Mouse (Mus musculus) midbrain, embryonic 15.5 days (tissue): ENCODE measurements around the gene Pla2g12b. TPM values are rescaled to one million over a fixed set of nuclear protein-coding genes. Genes with fewer than 3 reads are reported as not detected.

Experiments used
- ATAC-seq: fragments of 200-750 bp; cut with Nextera tagmentation; replicated peaks from 2 replicates; pipeline ENCODE4 v1.8.0; 2017; ENCODE audit warnings: moderate TSS enrichment
- H3K27ac ChIP-seq: fragments of 300-500 bp; sonication (generic); 2 replicates; pipeline ENCODE4 v1.5.1; 2015; ENCODE audit warnings: mild to moderate bottlenecking, inconsistent platforms
- H3K27me3 ChIP-seq: fragments of 300-500 bp; sonication (generic); replicated peaks from 2 replicates; pipeline ENCODE4 v1.6.1; 2015; ENCODE audit warnings: inconsistent platforms
- H3K36me3 ChIP-seq: fragments of 300-500 bp; sonication (generic); replicated peaks from 2 replicates; pipeline ENCODE4 v1.6.1; 2015; ENCODE audit warnings: inconsistent platforms
- H3K4me1 ChIP-seq: fragments of 300-500 bp; sonication (generic); 2 replicates; pipeline ENCODE4 v1.6.1; 2015; ENCODE audit warnings: inconsistent platforms
- H3K4me2 ChIP-seq: fragments of 300-500 bp; sonication (generic); 2 replicates; pipeline ENCODE4 v1.6.1; 2015; ENCODE audit warnings: inconsistent platforms, mild to moderate bottlenecking, moderate library complexity
- H3K4me3 ChIP-seq: fragments of 300-500 bp; sonication (generic); 2 replicates; pipeline ENCODE4 v1.5.1; 2015; ENCODE audit warnings: mild to moderate bottlenecking, inconsistent platforms
- H3K9ac ChIP-seq: fragments of 300-500 bp; sonication (generic); 2 replicates; pipeline ENCODE4 v1.6.1; 2015; ENCODE audit warnings: mild to moderate bottlenecking, inconsistent platforms
- H3K9me3 ChIP-seq: fragments of 300-500 bp; sonication (generic); 2 replicates; pipeline ENCODE4 v1.6.1; 2016; ENCODE audit warnings: inconsistent platforms
- WGBS: fragments of 180-500 bp; shearing (Covaris S2); methylation state at CpG from one replicate; pipeline ENCODE4 v1.1.7; 2015; ENCODE audit warnings: mixed read lengths; 5-methylcytosine and 5-hydroxymethylcytosine counted together
- polyA plus RNA-seq: library from polyadenylated mRNA; unstranded; fragments of >200 nt; fragmentation: Nextera tagmentation; extraction: Ambion mirVana; gene quantifications from 2 replicates; pipeline ENCODE4 v1.2.1, GENCODE M21; 2015

Gene Pla2g12b
- polyA plus RNA-seq = not detected in 2 replicates

- Histone ChIP-seq H3K9ac (no peak within 1 kb of the TSS), H3K36me3 (no peaks in the 10 kb centered on the region), H3K4me3 (no peak within 1 kb of the TSS), H3K4me2 (no peak within 1 kb of the TSS), H3K27ac (no peak within 1 kb of the TSS), H3K9me3 (no peaks in the 10 kb centered on the region), H3K27me3 (no peaks in the 10 kb centered on the region), H3K4me1 (no peaks in the 10 kb centered on the region)
- 76% methylated on average over 21 of the region's 21 CpGs for WGBS
- ATAC-seq = no peak
Observed at GRCm38 (mm10) chr10:59402899-59403792, at the start of gene Pla2g12b. Pla2g12b (plus strand) TSS chr10:59403660.

DNA sequence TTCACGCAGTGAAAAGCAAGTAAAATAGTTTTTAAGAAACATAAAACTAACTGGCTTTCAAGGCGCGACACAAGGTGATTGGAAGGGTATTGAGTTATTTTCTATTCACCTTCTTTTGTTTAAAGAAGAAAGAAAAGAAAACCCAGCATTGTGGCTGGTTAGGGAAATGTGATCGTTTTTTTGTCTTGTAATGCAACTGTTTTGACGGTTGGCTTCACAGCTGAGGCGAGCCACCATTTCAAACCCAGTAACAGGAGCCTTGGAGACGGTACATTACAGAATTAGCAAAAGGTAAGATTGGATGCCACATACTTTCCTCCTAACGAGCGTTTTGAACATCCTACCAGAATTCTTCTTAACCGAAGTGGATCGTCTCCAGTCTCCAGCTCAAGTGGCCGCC, 49.3 kb upstream of the Pla2g12b start:
- Histone ChIP-seq H3K36me3 (peaks cover 18% of the 10 kb centered on the region; the same call in 1 of the 2 replicates), H3K4me1 (no peaks in the 10 kb centered on the region), H3K4me2 (no peak overlapping the region), H3K27ac (no peak overlapping the region), H3K4me3 (no peak overlapping the region), H3K27me3 (no peaks in the 10 kb centered on the region), H3K9ac (no peak overlapping the region), H3K9me3 (no peaks in the 10 kb centered on the region)
- no peak for ATAC-seq
- 77% methylated on average over 12 of the region's 12 CpGs for WGBS

- H3K4me3 ChIP-seq = no peak overlapping the region
- H3K27ac ChIP-seq = no peak overlapping the region
- H3K9me3 ChIP-seq = no peaks in the 10 kb centered on the region
- H3K9ac ChIP-seq = no peak overlapping the region
- H3K36me3 ChIP-seq = peaks cover 18% of the 10 kb centered on the region; the same call in 1 of the 2 replicates
- ATAC-seq = no peak
- 89% methylated on average over 8 of the region's 8 CpGs for WGBS
- no peaks in the 10 kb centered on the region for H3K27me3 ChIP-seq
- no peaks in the 10 kb centered on the region for H3K4me1 ChIP-seq
- H3K4me2 ChIP-seq = no peak overlapping the region
Observed at GRCm38 (mm10) chr10:59355020-59355419, 48.4 kb upstream of the Pla2g12b start.

DNA sequence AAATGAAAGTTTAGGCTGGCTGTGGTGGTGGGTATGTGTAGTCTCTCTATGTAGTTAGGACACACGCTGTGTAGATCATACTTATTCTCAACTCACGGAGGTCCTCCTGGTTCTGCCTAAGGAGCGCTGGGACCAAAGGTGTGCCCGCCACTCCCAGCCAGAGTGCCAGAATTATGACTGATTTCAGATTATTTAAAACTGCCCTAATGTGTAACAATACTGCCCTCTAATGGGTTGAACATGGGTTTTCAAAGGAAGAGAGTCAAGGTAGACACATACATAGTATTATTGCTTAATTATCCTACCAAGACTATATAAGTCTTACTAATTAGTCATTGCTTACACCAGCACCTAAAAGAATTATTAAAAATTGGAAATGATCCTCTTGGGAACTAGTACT, 44.7 kb upstream of the Pla2g12b start:
- Histone ChIP-seq H3K4me3 (no peak overlapping the region), H3K4me2 (no peak overlapping the region), H3K27me3 (no peaks in the 10 kb centered on the region), H3K9ac (no peak overlapping the region), H3K9me3 (no peaks in the 10 kb centered on the region), H3K36me3 (peaks cover 20% of the 10 kb centered on the region), H3K27ac (no peak overlapping the region), H3K4me1 (no peaks in the 10 kb centered on the region)
- ATAC-seq = no peak
- WGBS = 86% methylated on average over 4 of the region's 4 CpGs

DNA sequence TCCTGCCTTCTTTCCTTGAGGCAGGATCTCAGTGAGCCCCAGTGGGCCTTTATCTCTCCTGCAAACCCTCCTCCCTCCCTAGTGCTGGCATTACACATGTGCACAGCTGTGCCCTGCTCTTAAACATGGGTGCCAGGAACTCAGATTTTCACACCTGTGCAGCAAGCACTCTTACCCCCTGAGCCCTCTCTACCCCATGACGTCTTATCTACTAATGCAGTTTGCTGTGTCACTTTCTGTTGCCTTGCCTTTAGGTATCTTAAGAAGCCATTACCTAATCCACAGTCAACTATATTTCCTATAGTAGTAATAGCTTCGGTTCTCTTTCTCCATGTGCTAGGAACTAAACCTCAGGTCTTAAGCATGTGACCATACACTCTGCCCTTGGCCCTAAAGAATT, 40.3 kb upstream of the Pla2g12b start:
- ATAC-seq = no peak
- Histone ChIP-seq H3K9ac (no peak overlapping the region), H3K4me1 (no peaks in the 10 kb centered on the region), H3K9me3 (no peaks in the 10 kb centered on the region), H3K27ac (no peak overlapping the region), H3K27me3 (no peaks in the 10 kb centered on the region), H3K4me2 (no peak overlapping the region), H3K4me3 (no peak overlapping the region), H3K36me3 (peaks cover 24% of the 10 kb centered on the region)
- WGBS = 98% methylated on average over 2 of the region's 2 CpGs

- WGBS = 94% methylated on average over 3 of the region's 3 CpGs
- no peaks in the 10 kb centered on the region for H3K4me1 ChIP-seq
- peaks cover 27% of the 10 kb centered on the region for H3K36me3 ChIP-seq
- H3K4me3 ChIP-seq = no peak overlapping the region
- H3K9ac ChIP-seq = no peak overlapping the region
- H3K27me3 ChIP-seq = no peaks in the 10 kb centered on the region
- ATAC-seq = no peak
- H3K9me3 ChIP-seq = no peaks in the 10 kb centered on the region
- no peak overlapping the region for H3K4me2 ChIP-seq
- H3K27ac ChIP-seq = no peak overlapping the region
Observed at GRCm38 (mm10) chr10:59364551-59364950, 38.9 kb upstream of the Pla2g12b start.

GRCm38 (mm10) chr10:59365804-59366589, 37.5 kb upstream of the Pla2g12b start:
- Histone ChIP-seq H3K9me3 (no peaks in the 10 kb centered on the region), H3K4me2 (no peak overlapping the region), H3K27me3 (no peaks in the 10 kb centered on the region), H3K4me3 (no peak overlapping the region), H3K4me1 (no peaks in the 10 kb centered on the region), H3K9ac (no peak overlapping the region), H3K27ac (no peak overlapping the region), H3K36me3 (peaks cover 33% of the 10 kb centered on the region)
- 74% methylated on average over 5 of the region's 5 CpGs for WGBS
- no peak for ATAC-seq

DNA sequence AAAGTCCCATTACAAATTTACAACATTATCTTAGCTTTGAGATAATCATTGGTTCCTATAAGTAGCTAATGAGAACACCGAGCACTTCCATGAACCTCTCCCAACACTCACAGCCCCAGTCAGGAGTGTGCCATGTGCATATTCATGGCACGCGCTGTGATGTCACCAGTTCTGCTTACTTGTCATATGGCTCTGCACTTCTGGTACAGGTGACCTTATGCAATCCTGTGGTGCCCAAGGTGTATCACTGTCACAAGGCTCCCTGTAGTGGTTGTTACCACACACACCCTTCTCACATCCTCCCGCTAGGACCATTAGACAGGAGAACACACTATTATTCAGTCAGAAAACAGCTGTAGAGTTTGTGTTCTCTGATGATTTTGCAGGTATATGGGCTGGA, 36.7 kb upstream of the Pla2g12b start:
- H3K27ac ChIP-seq = no peak overlapping the region
- H3K4me2 ChIP-seq = no peak overlapping the region
- no peaks in the 10 kb centered on the region for H3K4me1 ChIP-seq
- H3K9me3 ChIP-seq = no peaks in the 10 kb centered on the region
- no peak for ATAC-seq
- peaks cover 33% of the 10 kb centered on the region for H3K36me3 ChIP-seq
- H3K9ac ChIP-seq = no peak overlapping the region
- no peak overlapping the region for H3K4me3 ChIP-seq
- WGBS = 96% methylated on average over 4 of the region's 4 CpGs
- H3K27me3 ChIP-seq = no peaks in the 10 kb centered on the region

GRCm38 (mm10) chr10:59367206-59367605, 36.3 kb upstream of the Pla2g12b start:
- Histone ChIP-seq H3K9me3 (no peaks in the 10 kb centered on the region), H3K4me1 (no peaks in the 10 kb centered on the region), H3K36me3 (peaks cover 31% of the 10 kb centered on the region), H3K27ac (no peak overlapping the region), H3K4me2 (no peak overlapping the region), H3K9ac (no peak overlapping the region), H3K27me3 (no peaks in the 10 kb centered on the region), H3K4me3 (no peak overlapping the region)
- ATAC-seq = no peak
- WGBS = 89% methylated on average over 4 of the region's 4 CpGs

DNA sequence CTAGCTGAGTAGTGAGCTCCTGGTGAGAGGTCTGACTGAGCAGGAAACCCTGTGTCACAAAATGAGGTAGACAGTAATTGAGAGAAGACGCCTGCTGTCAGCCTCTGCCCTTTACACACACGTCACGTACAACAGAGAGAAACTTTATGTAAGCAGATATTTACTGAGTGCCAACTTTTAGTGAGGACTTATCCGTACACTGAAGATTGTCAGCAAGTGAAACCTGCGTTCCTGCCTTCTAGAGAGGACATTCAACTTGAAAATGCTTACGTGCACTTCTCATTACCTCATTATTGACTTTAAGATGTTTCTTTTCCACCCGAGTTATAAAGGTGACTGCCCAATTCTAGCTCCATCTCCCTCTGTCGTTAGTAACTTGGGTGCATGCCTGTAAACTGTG, 34.7 kb upstream of the Pla2g12b start:
- no peak overlapping the region for H3K4me2 ChIP-seq
- no peaks in the 10 kb centered on the region for H3K27me3 ChIP-seq
- H3K27ac ChIP-seq = no peak overlapping the region
- peaks cover 21% of the 10 kb centered on the region for H3K36me3 ChIP-seq
- WGBS = 89% methylated on average over 8 of the region's 8 CpGs
- no peak overlapping the region for H3K4me3 ChIP-seq
- H3K4me1 ChIP-seq = no peaks in the 10 kb centered on the region
- no peaks in the 10 kb centered on the region for H3K9me3 ChIP-seq
- no peak for ATAC-seq
- no peak overlapping the region for H3K9ac ChIP-seq

DNA sequence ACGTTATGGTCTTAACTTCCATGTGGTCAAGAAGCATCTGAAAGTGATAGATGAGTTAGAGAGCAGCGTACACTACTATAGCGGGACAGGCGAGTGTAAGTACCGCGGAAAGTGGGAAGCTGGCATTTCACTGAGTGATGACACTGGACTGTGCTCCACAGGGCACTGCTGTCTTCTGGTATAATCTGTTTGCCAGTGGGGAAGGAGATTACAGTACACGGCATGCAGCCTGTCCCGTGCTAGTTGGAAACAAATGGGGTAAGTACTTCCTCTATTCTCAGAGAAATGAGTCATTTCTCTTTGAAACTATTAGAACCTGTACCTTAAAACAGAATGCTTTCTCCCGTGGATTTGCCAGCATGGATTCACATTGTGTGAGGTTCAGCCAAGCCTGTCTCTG, 34.0 kb upstream of the Pla2g12b start:
- WGBS = 92% methylated on average over 9 of the region's 9 CpGs
- peaks cover 16% of the 10 kb centered on the region for H3K36me3 ChIP-seq

DNA sequence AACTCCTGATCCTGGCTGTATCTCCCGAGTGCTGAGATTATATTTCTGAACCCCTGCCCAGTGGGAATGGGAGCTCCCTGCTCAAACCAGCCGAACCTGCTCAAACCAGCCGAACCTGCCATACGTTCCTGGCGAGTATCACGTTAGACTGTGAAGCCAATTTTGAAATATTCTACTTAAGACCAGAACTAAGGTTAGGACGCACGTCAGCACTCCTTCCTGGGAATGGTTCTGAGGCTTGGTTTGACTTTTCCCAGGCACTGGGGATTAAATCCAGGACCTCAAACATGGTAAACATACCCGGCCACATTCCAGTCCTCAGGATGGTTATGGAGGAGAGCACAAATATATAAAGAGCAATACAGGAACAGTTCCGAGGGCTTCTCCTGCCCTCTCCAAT, 25.6 kb upstream of the Pla2g12b start:
- Histone ChIP-seq H3K4me2 (no peak overlapping the region), H3K4me1 (no peaks in the 10 kb centered on the region), H3K27me3 (no peaks in the 10 kb centered on the region), H3K9ac (no peak overlapping the region), H3K9me3 (no peaks in the 10 kb centered on the region), H3K4me3 (no peak overlapping the region), H3K36me3 (peaks cover 3% of the 10 kb centered on the region; the same call in 1 of the 2 replicates), H3K27ac (no peak overlapping the region)
- no peak for ATAC-seq
- 93% methylated on average over 10 of the region's 10 CpGs for WGBS

More for the DNA sequence above, 34.0 kb upstream of the Pla2g12b start:
- Histone ChIP-seq H3K9ac (no peak overlapping the region), H3K4me2 (no peak overlapping the region), H3K27ac (no peak overlapping the region), H3K4me1 (no peaks in the 10 kb centered on the region), H3K27me3 (no peaks in the 10 kb centered on the region), H3K4me3 (no peak overlapping the region), H3K9me3 (no peaks in the 10 kb centered on the region)
- no peak for ATAC-seq
